Mouse (Mus musculus) neutrophil, adult 5-6 weeks (primary cell): ENCODE measurements around the gene Gmeb2. TPM values are rescaled to one million over a fixed set of nuclear protein-coding genes. Genes with fewer than 3 reads are reported as not detected.

Experiments used
- ATAC-seq: fragments of 151-379, 151-347 bp; 2 replicates; pipeline ENCODE4 v1.8.0; 2017; ENCODE audit warnings: mild to moderate bottlenecking, moderate TSS enrichment; ENCODE audit not compliant: insufficient number of reproducible peaks, poor library complexity, low FRiP score, severe bottlenecking; ENCODE audit errors: extremely low read depth
- total RNA-seq: library from RNA; stranded (forward); fragments of 200-1000 nt; gene quantifications from 2 replicates; pipeline ENCODE4 v1.2.3, GENCODE M21; 2017

Gmeb2 gene
- total RNA-seq, 1 experiment from 2014 or later: 57.6 TPM

DNA sequence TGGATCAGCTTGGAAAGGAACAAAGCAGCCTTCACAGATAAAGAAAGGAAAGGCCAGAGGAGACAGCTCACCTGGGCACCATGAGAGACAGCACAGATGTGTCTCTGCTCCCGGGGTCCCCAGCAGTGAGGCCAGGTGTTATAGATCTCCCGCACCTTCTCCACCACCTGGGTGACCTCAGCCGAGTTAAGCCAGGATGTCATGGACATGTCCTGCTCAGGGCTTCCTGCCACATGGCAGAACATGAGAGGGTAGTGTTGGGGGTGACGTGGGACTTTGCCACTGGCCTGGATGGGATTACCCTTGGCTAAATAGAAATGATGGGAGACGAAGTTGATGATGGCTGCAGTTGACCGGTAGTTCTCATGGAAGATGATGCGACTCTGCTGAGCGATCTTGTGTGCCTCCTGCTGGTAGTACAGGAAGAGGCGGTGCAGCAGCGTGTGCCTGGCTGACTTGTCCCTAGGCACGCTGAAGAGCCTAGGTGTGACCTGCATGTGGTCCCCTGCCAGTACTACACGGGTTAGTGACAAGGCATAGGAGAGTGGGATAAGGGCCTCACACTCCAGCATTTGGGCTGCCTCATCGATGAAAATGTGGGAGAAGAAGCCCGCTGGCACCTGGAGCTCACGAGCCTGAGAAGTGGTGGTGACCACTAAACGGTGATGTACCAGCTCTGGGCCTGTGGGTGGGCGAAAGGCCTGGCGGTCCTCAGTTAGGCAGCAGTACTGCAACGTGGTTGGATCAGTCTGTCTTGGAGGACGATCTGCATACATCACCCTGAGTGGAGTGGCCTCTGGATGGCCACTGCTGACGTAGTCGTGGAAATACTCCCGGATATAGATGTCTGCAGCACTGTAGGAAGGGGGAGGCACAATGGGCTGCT, 51.9 kb downstream of the Gmeb2 start:
- no peak for ATAC-seq

DNA sequence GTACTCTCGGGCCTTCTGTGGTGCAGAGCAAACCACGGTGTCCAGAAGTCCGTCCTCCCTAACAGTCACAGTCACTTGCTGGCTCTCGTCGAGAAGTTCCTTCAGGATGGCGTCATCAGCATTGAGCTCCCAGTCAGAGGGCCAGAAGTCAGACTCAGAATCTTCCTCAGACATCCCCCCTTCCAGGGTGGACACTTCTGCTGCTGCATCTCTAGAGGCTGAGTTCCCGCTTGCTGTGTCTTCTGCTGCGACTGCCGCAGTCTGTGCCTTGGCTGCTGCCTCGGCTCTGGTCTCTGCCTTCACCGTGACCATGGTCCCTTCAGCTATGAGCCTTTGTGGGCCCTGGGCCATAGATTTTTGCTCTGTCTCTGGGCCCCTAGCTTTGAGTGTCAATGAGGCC, 53.2 kb downstream of the Gmeb2 start:
- no peak for ATAC-seq

DNA sequence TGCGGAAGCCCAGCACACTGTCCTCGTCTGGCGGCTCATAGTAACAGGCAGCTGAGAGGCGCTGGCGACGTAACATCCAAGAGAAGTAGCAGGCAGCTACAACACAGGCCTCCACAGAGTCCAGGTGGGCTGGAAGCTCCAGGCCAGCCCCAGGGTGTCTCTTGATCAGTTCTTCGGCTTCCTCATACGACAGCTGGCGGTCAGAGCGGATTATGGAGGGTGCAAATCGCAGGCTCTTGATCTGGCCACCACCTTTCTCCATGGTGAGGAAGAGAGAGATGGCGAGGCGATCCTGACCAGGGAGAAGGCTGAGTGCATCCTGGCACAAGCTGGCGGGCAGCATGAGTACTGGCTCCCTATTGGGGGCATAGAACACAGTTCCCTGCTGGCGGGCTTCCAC, 54.4 kb downstream of the Gmeb2 start:
- ATAC-seq: no peak

DNA sequence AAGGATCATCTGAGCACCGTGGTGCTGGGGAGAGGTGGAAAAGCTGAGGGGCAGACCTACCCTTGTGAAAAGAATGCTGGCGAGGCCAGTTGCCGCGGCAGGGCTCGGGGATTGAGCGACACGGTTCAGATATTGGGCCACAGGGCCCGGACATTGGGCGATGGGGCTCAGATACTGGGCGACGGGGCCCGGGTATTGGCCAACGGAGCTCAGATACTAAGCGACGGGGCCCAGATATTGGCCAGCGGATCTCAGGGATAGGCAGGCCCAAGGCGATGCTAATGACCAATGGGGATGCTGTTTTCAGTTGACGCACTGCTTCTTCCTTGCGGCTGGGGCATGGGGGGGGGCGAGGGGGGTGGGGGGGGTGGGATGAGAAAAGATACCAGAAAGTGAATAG, 56.7 kb downstream of the Gmeb2 start:
- ATAC-seq: no peak

- ATAC-seq: no peak
These were observed 59.5 kb downstream of the Gmeb2 start for GRCm38 (mm10) chr2:181228335-181228734.

GRCm38 (mm10) chr2:181227122-181227521, 60.7 kb downstream of the Gmeb2 start:
- no peak for ATAC-seq

DNA sequence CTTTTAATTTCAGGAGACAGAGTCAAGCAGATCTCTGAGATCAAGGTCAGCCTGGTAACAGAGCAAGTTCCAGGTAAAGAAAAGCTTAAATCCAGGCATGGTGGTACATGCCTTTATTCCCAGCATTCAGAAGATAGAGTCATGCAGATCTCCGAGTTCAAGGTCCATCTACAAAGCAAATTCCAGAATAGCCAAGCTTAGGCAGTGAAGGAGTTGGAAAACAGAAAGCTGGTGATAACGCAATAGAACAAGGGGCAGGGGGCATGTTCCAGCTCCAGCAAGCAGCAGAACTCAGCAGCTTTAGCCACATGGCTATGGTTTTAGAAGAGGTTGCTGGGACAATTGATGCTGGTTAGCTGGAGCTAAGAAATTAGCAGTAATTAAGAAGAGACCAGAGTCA, 62.8 kb downstream of the Gmeb2 start:
- ATAC-seq: no peak

- ATAC-seq: no peak
These were observed 67.5 kb downstream of the Gmeb2 start for GRCm38 (mm10) chr2:181220361-181220760.

DNA sequence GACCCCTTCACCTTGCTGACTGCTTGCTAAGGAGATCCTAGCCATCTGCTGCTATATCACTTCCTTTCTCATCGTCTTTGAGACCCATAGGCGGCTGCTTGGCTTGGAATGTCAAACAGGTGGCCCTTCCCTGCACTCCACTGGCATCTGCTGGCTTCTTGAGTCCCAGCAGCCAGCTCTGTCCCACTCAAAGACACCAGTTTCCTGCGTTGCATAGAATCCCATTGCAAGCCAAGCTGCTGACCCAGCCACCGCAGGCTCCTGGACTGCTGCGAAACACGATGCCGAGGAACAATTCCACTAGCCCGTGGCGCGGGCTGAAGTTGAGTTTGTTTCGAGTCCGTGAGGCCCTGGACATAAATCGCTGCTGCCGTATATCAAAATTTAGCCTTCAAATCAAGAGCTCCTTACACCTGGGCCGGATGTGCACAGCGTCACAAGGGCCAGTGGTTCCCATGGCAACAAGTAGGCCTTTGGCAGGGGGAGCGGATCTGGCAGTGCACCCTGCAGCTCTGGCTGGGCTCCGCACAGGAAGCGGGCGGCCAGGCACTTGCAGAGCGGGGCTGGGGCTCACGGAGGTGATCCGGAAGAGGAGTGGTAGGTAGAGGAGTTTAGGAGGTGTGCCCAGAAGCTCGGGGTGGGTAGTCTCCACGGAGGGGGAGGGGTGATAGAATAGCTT, 68.2 kb downstream of the Gmeb2 start, which contains the start of gene Fndc11:
Fndc11 (plus strand) TSS at position 476 of the 679 bp plus-strand sequence.
- peak; percentile 95 for ATAC-seq

- no peak for ATAC-seq
These were observed 68.9 kb downstream of the Gmeb2 start for GRCm38 (mm10) chr2:181218881-181219485.

DNA sequence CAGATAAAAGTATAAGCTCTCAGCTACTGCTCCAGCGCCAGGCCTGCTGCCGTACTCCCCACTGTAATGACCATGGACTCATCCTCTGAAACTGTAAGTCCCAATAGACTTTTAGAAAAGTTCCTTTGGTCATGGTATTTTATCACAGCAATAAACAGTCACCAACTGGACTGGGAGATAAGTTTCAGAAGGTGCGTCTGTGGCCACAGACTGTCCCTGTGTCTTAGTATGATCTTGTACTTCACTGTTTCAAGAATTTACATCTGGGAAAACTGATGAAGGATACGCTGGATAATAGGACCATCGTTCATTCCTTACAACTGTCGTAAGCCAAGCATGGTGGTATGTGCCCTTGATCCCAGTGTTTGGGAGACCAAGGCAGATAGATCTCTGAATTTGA, 71.8 kb downstream of the Gmeb2 start:
- ATAC-seq: no peak

GRCm38 (mm10) chr2:181213021-181213445, 74.8 kb downstream of the Gmeb2 start, which contains the start of gene Srms:
TSS of gene Srms (minus strand) at chr2:181213185.
- peak; percentile 49; the same call in 1 of the 2 replicates for ATAC-seq

DNA sequence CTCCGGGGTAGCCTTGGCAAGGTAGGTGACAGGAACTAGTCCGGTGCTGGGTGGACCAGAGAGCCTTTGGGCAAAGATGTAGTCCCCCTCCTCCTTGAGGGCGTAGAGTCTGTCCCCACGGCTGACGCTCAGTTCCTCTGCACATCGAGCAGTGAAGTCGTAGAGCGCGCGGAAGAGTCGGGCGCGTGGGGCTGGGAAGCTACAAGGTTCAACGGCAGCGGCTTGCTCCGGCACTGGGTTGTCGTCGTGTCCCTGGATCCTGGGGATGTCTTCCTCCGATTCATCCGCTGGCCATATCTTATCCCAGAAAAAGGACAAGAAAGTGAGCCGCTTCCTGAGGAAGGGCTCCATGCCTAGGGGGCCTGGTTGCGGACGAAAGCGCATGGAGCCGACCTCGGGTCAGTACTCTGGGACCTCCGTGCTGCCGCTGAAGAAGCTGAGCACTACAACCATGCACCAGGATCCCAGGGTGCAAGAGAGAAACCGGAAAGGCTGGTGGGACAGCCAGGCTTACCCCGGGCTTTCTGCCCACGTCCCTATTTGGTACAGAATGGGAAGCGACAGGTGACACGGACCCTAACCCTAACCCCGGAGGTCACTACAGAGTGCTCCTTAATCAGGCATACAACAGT, 75.3 kb downstream of the Gmeb2 start:
- ATAC-seq: no peak

DNA sequence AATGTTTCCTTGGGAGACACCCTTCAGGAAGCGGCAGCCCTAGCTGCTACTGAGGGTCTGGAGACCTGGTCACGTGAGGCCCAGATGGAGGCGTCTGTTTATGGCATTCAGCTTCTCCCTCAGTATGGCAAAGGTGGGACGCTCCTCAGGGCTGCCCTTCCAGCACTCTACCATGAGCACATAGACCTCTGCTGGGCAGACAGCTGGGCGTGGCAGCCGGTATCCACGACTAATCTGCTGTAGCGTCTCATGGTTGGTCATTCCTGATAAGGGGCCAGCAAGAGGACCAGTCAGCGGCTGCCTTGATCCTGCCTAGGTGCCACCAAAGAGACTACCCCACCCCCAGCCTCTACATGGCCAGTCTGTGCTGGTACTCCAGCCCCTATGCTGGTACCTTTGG, 81.7 kb downstream of the Gmeb2 start:
- no peak for ATAC-seq

DNA sequence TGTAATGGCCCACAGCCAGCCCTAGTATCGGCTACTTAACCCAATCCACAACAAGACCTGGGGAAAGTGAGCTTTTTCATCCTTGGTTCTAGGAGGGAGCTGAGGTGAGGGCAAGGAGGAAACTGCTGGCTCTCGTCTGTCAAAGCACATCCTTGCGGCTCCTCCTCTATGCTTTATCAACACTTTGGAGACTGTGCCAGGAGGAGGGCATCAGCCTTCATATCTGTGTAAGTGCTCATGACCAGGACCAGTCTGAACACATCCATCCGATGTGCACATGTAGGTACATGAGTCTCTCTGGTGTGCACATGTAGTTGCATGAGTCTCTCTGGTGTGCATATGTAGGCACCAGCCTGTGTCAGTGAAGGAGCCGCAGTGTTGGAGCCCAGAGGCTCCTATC, 82.2 kb downstream of the Gmeb2 start:
- ATAC-seq: no peak

GRCm38 (mm10) chr2:181202886-181203285, 84.9 kb downstream of the Gmeb2 start:
- ATAC-seq: no peak

GRCm38 (mm10) chr2:181202422-181202821, 85.4 kb downstream of the Gmeb2 start, which contains the start of gene Ptk6:
TSS of gene Ptk6 (minus strand) at chr2:181202789.
- no peak for ATAC-seq

GRCm38 (mm10) chr2:181201606-181202005, 86.2 kb downstream of the Gmeb2 start:
- ATAC-seq: no peak
